Comparison of ENCODE assay signal across 9 mouse cellular contexts in genomic region chr5:135460833-135461173, GRCm38 (mm10).
DNase-seq lines count a peak whose midpoint lies in the region; ATAC-seq and TF ChIP-seq lines count a peak whose summit lies in the region.
"Had no signal": no experiment of that assay in that cellular context is flagged by ENCODE, and none has a peak within 500 bp of the region (broad histone marks: within the 10 kb centered on the region; RNA-seq: fewer than 3 reads in every experiment).

No protein-coding gene starts in this region.

- no peaks in the 10 kb centered on the region for H3K9me3 ChIP-seq in forebrain, embryonic 13.5 days (replicated peaks)
- H3K9me3 ChIP-seq in midbrain, embryonic 16.5 days (replicated peaks; ENCODE audit: control insufficient read depth, low read length, poor library complexity, severe bottlenecking), result no peaks in the 10 kb centered on the region
- H3K9me3 ChIP-seq: megakaryocyte, embryonic 14.5 days had no signal

- H3K9ac ChIP-seq in forebrain, embryonic 13.5 days, result no peak overlapping the region
- H3K9ac ChIP-seq in midbrain, embryonic 16.5 days (ENCODE audit: low read depth, low read length), result no peak overlapping the region

- H3K36me3 ChIP-seq in forebrain, embryonic 13.5 days (ENCODE audit: poor library complexity, severe bottlenecking), result peaks cover 40% of the 10 kb centered on the region
- peaks cover 9% of the 10 kb centered on the region; the same call in 1 of the 2 replicates for H3K36me3 ChIP-seq in midbrain, embryonic 16.5 days (ENCODE audit: control insufficient read depth, insufficient read depth, low read length)

- TF ChIP-seq POLR2A in cerebellum, adult 2 months (IDR thresholded peaks at IDR 0.05; ENCODE audit: borderline replicate concordance, insufficient read depth, low read length), result no peak

- 33% methylated on average over 4 of the region's 4 CpGs for WGBS in cerebellum, adult 2 months
- 53% methylated on average over 4 of the region's 4 CpGs for WGBS in forebrain, embryonic 13.5 days
- 63% methylated on average over 4 of the region's 4 CpGs for WGBS in midbrain, embryonic 16.5 days

- no peak; the same call in 1 of the 2 replicates for ATAC-seq in forebrain, embryonic 13.5 days
- ATAC-seq in midbrain, embryonic 16.5 days, result peak; percentile 25; the same call in 1 of the 2 replicates

- H3K4me2 ChIP-seq in forebrain, embryonic 13.5 days, result no peak overlapping the region
- H3K4me2 ChIP-seq in midbrain, embryonic 16.5 days (ENCODE audit: low read length), result no peak overlapping the region

- H3K4me3 ChIP-seq in cerebellum, adult 2 months (replicated peaks; ENCODE audit: insufficient read depth, low read depth, low read length), result no peak overlapping the region
- no peak overlapping the region for H3K4me3 ChIP-seq in left cerebral cortex, adult 2 months
- H3K4me3 ChIP-seq in forebrain, embryonic 13.5 days, result no peak overlapping the region
- H3K4me3 ChIP-seq in midbrain, embryonic 16.5 days (ENCODE audit: low read depth, low read length), result no peak overlapping the region
- H3K4me3 ChIP-seq: megakaryocyte, embryonic 14.5 days had no signal

- H3K27ac ChIP-seq in cerebellum, adult 2 months (ENCODE audit: insufficient read depth, low read length), result peak overlapping the region; percentile 13; the same call in 1 of the 2 replicates
- H3K27ac ChIP-seq in left cerebral cortex, adult 2 months, result peak overlapping the region; percentile 76
- peak overlapping the region; percentile 44 for H3K27ac ChIP-seq in forebrain, embryonic 13.5 days
- peak overlapping the region; percentile 57 for H3K27ac ChIP-seq in midbrain, embryonic 16.5 days (ENCODE audit: low read length)

- no peak for TF ChIP-seq CTCF in cerebellum, adult 2 months (IDR thresholded peaks at IDR 0.05; ENCODE audit: borderline replicate concordance, insufficient read depth, low read depth, low read length)
- TF ChIP-seq CTCF in left cerebral cortex, adult 2 months (IDR thresholded peaks at IDR 0.05), result no peak

- peaks cover 8% of the 10 kb centered on the region for H3K4me1 ChIP-seq in cerebellum, adult 2 months (ENCODE audit: control insufficient read depth, insufficient read depth, low read length)
- H3K4me1 ChIP-seq in forebrain, embryonic 13.5 days, result peaks cover 13% of the 10 kb centered on the region
- H3K4me1 ChIP-seq in midbrain, embryonic 16.5 days (ENCODE audit: control insufficient read depth, insufficient read depth, low read length), result 0 out of 2 replicates have a peak, but pooled peaks cover under 1% of the 10 kb centered on the region

- no peak for DNase-seq in cerebellum, adult 2 months
- no peak for DNase-seq in cerebellum, adult 11 months
- no peak for DNase-seq in left cerebral cortex, adult 2 months (ENCODE audit: extremely low spot score in 1 of 2, low spot score in 2 of 2)
- DNase-seq in left cerebral cortex, postnatal 36 days (ENCODE audit: low spot score in 2 of 2), result no peak
- no peak for DNase-seq in cerebellum, adult 9-11 months
- DNase-seq in thymus, postnatal 36 days, result no peak

- intact Hi-C loops in left cerebral cortex, adult 2 months (cut with DNase I), result loop anchor here (1.0 kb wide), 1 partner anchor 27 kb away; no protein-coding TSS in a partner anchor
- intact Hi-C loops in left cerebral cortex, postnatal 36 days (cut with DNase I), result loop anchor here (1.0 kb wide), 1 partner anchor 28 kb away; no protein-coding TSS in a partner anchor

- no peaks in the 10 kb centered on the region for H3K27me3 ChIP-seq in cerebellum, adult 2 months (ENCODE audit: control insufficient read depth, insufficient read depth, low read length)
- H3K27me3 ChIP-seq in forebrain, embryonic 13.5 days, result no peaks in the 10 kb centered on the region
- no peaks in the 10 kb centered on the region for H3K27me3 ChIP-seq in midbrain, embryonic 16.5 days (ENCODE audit: control insufficient read depth, insufficient read depth, low read depth, low read length)

Comparison
In these comparisons a context has a peak if more than half of its experiments do, and no peak if none do; other contexts are left out.
1. H3K27ac ChIP-seq: peak in every context shown above with its lines; median percentile 76 in left cerebral cortex, adult 2 months; 57 in midbrain, embryonic 16.5 days; 44 in forebrain, embryonic 13.5 days; 13 in cerebellum, adult 2 months.